Mouse (Mus musculus): ENCODE measurements around the gene Aqp2. TPM values are rescaled to one million over a fixed set of nuclear protein-coding genes. Genes with fewer than 3 reads are reported as not detected.

The Aqp2 gene
- polyA plus RNA-seq, 1 experiment from 2014 or later: not detected

Other genes starting within 250 kb of the Aqp2 start
- gene Fmnl3, start 208.6 kb upstream of the Aqp2 start, polyA plus RNA-seq (2015; fragmentation: Nextera tagmentation; extraction: Ambion mirVana): 18.2 and 21.3 TPM in 2 replicates
- 425 and 426 TPM in 2 replicates for gene Tmbim6, start 186.2 kb upstream of the Aqp2 start, polyA plus RNA-seq (2015; fragmentation: Nextera tagmentation; extraction: Ambion mirVana)
- 4.8 and 6.8 TPM in 2 replicates for gene Nckap5l, start 121.3 kb upstream of the Aqp2 start, polyA plus RNA-seq (2015; fragmentation: Nextera tagmentation; extraction: Ambion mirVana)
- 14.8 and 14.9 TPM in 2 replicates for gene Bcdin3d, start 104.3 kb upstream of the Aqp2 start, polyA plus RNA-seq (2015; fragmentation: Nextera tagmentation; extraction: Ambion mirVana)
- gene Faim2, start 50.9 kb upstream of the Aqp2 start, polyA plus RNA-seq (2015; fragmentation: Nextera tagmentation; extraction: Ambion mirVana): 0.61 and 0.92 TPM in 2 replicates
- 0.30 and 0.43 TPM in 2 replicates for gene Aqp5, start 11.7 kb downstream of the Aqp2 start, polyA plus RNA-seq (2015; fragmentation: Nextera tagmentation; extraction: Ambion mirVana)
- gene Aqp6, start 22.3 kb downstream of the Aqp2 start, polyA plus RNA-seq (2015; fragmentation: Nextera tagmentation; extraction: Ambion mirVana): not detected in 2 replicates
- 115 and 124 TPM in 2 replicates for gene Racgap1, start 72.6 kb downstream of the Aqp2 start, polyA plus RNA-seq (2015; fragmentation: Nextera tagmentation; extraction: Ambion mirVana)
- 1.6 and 2.3 TPM in 2 replicates for gene Asic1, start 91.3 kb downstream of the Aqp2 start, polyA plus RNA-seq (2015; fragmentation: Nextera tagmentation; extraction: Ambion mirVana)
- 24.1 and 27.0 TPM in 2 replicates for gene Smarcd1, start 123.1 kb downstream of the Aqp2 start, polyA plus RNA-seq (2015; fragmentation: Nextera tagmentation; extraction: Ambion mirVana)
- not detected in 2 replicates for gene Gm17349, start 126.4 kb downstream of the Aqp2 start, polyA plus RNA-seq (2015; fragmentation: Nextera tagmentation; extraction: Ambion mirVana)
- gene Gpd1, start 138.5 kb downstream of the Aqp2 start, polyA plus RNA-seq (2015; fragmentation: Nextera tagmentation; extraction: Ambion mirVana): 4.8 and 5.3 TPM in 2 replicates
- gene Cox14, start 146.6 kb downstream of the Aqp2 start, polyA plus RNA-seq (2015; fragmentation: Nextera tagmentation; extraction: Ambion mirVana): 156 and 220 TPM in 2 replicates
- 56.1 and 57.3 TPM in 2 replicates for gene Cers5, start 193.8 kb downstream of the Aqp2 start, polyA plus RNA-seq (2015; fragmentation: Nextera tagmentation; extraction: Ambion mirVana)